In genomic region chr8:123892586-123893155, GRCm38 (mm10) we compare ENCODE assay signal across 9 mouse cellular contexts. TPM values are rescaled to one million over a fixed set of nuclear protein-coding genes. Genes with fewer than 3 reads are reported as not detected.
A peak's percentile ranks its signal among the peaks of the same experiment; 100 is the strongest.
DNase-seq lines count a peak whose midpoint lies in the region; ATAC-seq and TF ChIP-seq lines count a peak whose summit lies in the region.
"Had no signal": no experiment of that assay in that cellular context is flagged by ENCODE, and none has a peak within 500 bp of the region (broad histone marks: within the 10 kb centered on the region; RNA-seq: fewer than 3 reads in every experiment).

No protein-coding gene starts in this region.

- peaks cover 34% of the 10 kb centered on the region for H3K4me1 ChIP-seq in E14TG2a.4 (replicated peaks; ENCODE audit: low read depth, low read length)
- H3K4me1 ChIP-seq in forebrain, embryonic 12.5 days, result peaks cover 17% of the 10 kb centered on the region
- H3K4me1 ChIP-seq in limb, embryonic 14.5 days (ENCODE audit: control insufficient read depth, insufficient read depth, low read length), result 0 out of 2 replicates have a peak, but pooled peaks cover 2% of the 10 kb centered on the region
- peaks cover 5% of the 10 kb centered on the region; the same call in 1 of the 2 replicates for H3K4me1 ChIP-seq in kidney, embryonic 16.5 days (ENCODE audit: insufficient read depth, low read length)
- H3K4me1 ChIP-seq in thymus, adult 2 months (replicated peaks; ENCODE audit: control insufficient read depth, insufficient read depth, low read length), result no peaks in the 10 kb centered on the region; the same call in 1 of the 2 replicates

- TF ChIP-seq POLR2A in limb, embryonic 14.5 days (IDR thresholded peaks at IDR 0.05; ENCODE audit: borderline replicate concordance, extremely low read depth, insufficient read depth, insufficient read length), result no peak
- no peak for TF ChIP-seq POLR2A in thymus, adult 2 months (IDR thresholded peaks at IDR 0.05; ENCODE audit: control insufficient read depth, extremely low read depth, insufficient read depth, low read length, poor library complexity)

- no peak overlapping the region for H3K27ac ChIP-seq in forebrain, embryonic 12.5 days
- no peak overlapping the region for H3K27ac ChIP-seq in limb, embryonic 14.5 days (replicated peaks; ENCODE audit: low read depth, low read length)
- no peak overlapping the region for H3K27ac ChIP-seq in kidney, embryonic 16.5 days (ENCODE audit: low read length)
- H3K27ac ChIP-seq in thymus, adult 2 months (ENCODE audit: control insufficient read depth, insufficient read depth, low read length), result no peak overlapping the region
- H3K27ac ChIP-seq: kidney, postnatal 0 days had no signal

- DNase-seq in ZHBTc4 (ENCODE audit: low read depth, low spot score), result peak; percentile 34
- no peak for DNase-seq in limb, embryonic 14.5 days (ENCODE audit: low spot score)
- DNase-seq in thymus, adult 2 months, result no peak
- no peak for DNase-seq in heart, adult 8-10 months (ENCODE audit: low spot score)

- peak overlapping the region; percentile 74 for H3K4me3 ChIP-seq in E14TG2a.4 (replicated peaks; ENCODE audit: low read length)
- peak overlapping the region; percentile 39 for H3K4me3 ChIP-seq in forebrain, embryonic 12.5 days (replicated peaks)
- H3K4me3 ChIP-seq in limb, embryonic 14.5 days (replicated peaks; ENCODE audit: low read length), result peak overlapping the region; percentile 26
- H3K4me3 ChIP-seq in kidney, embryonic 16.5 days (ENCODE audit: low read length), result no peak overlapping the region
- no peak overlapping the region for H3K4me3 ChIP-seq in thymus, adult 2 months (ENCODE audit: control insufficient read depth, insufficient read depth, low read length)

- WGBS in forebrain, embryonic 12.5 days, result 11% methylated on average over 30 of the region's 30 CpGs
- 8% methylated on average over 30 of the region's 30 CpGs for WGBS in limb, embryonic 14.5 days
- WGBS in kidney, embryonic 16.5 days, result 12% methylated on average over 30 of the region's 30 CpGs
- 24% methylated on average over 30 of the region's 30 CpGs for WGBS in thymus, adult 2 months

- no peak for TF ChIP-seq CTCF in E14TG2a.4 (conservative IDR thresholded peaks at IDR 0.05; ENCODE audit: low read length)
- TF ChIP-seq CTCF in thymus, adult 2 months (IDR thresholded peaks at IDR 0.05; ENCODE audit: borderline replicate concordance, control insufficient read depth, extremely low read depth, insufficient read depth, low read length, poor library complexity), result no peak

- 0 out of 2 replicates have a peak, but pooled peaks have one; percentile 18 for ATAC-seq in forebrain, embryonic 12.5 days (ENCODE audit: low FRiP score)
- ATAC-seq in limb, embryonic 14.5 days (ENCODE audit: low FRiP score, low read depth), result no peak
- no peak for ATAC-seq in monocyte, adult 5-6 weeks (replicated peaks; ENCODE audit: insufficient number of reproducible peaks, low FRiP score, low TSS enrichment, poor library complexity, severe bottlenecking)
- no peak for ATAC-seq in kidney, embryonic 16.5 days (ENCODE audit: low FRiP score, low TSS enrichment)

- H3K9ac ChIP-seq in forebrain, embryonic 12.5 days, result peak overlapping the region; percentile 49
- H3K9ac ChIP-seq in limb, embryonic 14.5 days (ENCODE audit: low read depth, low read length, severe bottlenecking), result no peak overlapping the region
- H3K9ac ChIP-seq in kidney, embryonic 16.5 days (replicated peaks; ENCODE audit: low read length), result no peak overlapping the region

- H3K4me2 ChIP-seq in forebrain, embryonic 12.5 days, result peak overlapping the region; percentile 73
- peak overlapping the region; percentile 41; the same call in 1 of the 2 replicates for H3K4me2 ChIP-seq in limb, embryonic 14.5 days (replicated peaks; ENCODE audit: low read depth, low read length, severe bottlenecking)
- no peak overlapping the region for H3K4me2 ChIP-seq in kidney, embryonic 16.5 days (replicated peaks; ENCODE audit: low read depth, low read length)

- H3K27me3 ChIP-seq in E14TG2a.4 (ENCODE audit: insufficient read depth, low read length), result peaks cover 57% of the 10 kb centered on the region
- H3K27me3 ChIP-seq in forebrain, embryonic 12.5 days, result peaks cover 80% of the 10 kb centered on the region
- H3K27me3 ChIP-seq in limb, embryonic 14.5 days (ENCODE audit: control insufficient read depth, insufficient read depth, low read length), result peaks cover 40% of the 10 kb centered on the region
- peaks cover 66% of the 10 kb centered on the region for H3K27me3 ChIP-seq in kidney, embryonic 16.5 days (ENCODE audit: insufficient read depth, low read length)
- peaks cover 24% of the 10 kb centered on the region for H3K27me3 ChIP-seq in thymus, adult 2 months (ENCODE audit: control insufficient read depth, insufficient read depth, low read length)

- no peaks in the 10 kb centered on the region for H3K36me3 ChIP-seq in E14TG2a.4 (ENCODE audit: insufficient read depth, low read length)
- no peaks in the 10 kb centered on the region for H3K36me3 ChIP-seq in forebrain, embryonic 12.5 days (replicated peaks)
- no peaks in the 10 kb centered on the region for H3K36me3 ChIP-seq in limb, embryonic 14.5 days (ENCODE audit: control insufficient read depth, insufficient read depth, low read length)
- H3K36me3 ChIP-seq in kidney, embryonic 16.5 days (ENCODE audit: insufficient read depth, low read length), result no peaks in the 10 kb centered on the region
- H3K36me3 ChIP-seq in thymus, adult 2 months (ENCODE audit: control insufficient read depth, insufficient read depth, low read length), result no peaks in the 10 kb centered on the region

- H3K9me3 ChIP-seq in E14TG2a.4 (ENCODE audit: low read length), result no peaks in the 10 kb centered on the region
- H3K9me3 ChIP-seq in forebrain, embryonic 12.5 days, result no peaks in the 10 kb centered on the region
- H3K9me3 ChIP-seq in limb, embryonic 14.5 days (ENCODE audit: control insufficient read depth, low read length), result no peaks in the 10 kb centered on the region
- H3K9me3 ChIP-seq in kidney, embryonic 16.5 days (ENCODE audit: low read length), result no peaks in the 10 kb centered on the region

RNA-seq across cellular contexts. Expression of gene Acta1, which starts 1.9 kb away (rescaled TPM):
- polyA plus RNA-seq in forebrain, embryonic 12.5 days (2016; fragmentation: Nextera tagmentation; extraction: Ambion mirVana), result 0.94 and 2.4 TPM in 2 replicates
- 829 and 847 TPM in 2 replicates for polyA plus RNA-seq in limb, embryonic 14.5 days (2012; rRNA removed)
- 625 and 1,005 TPM in 2 replicates for polyA plus RNA-seq in limb, embryonic 14.5 days (2014; fragmentation: Nextera tagmentation; extraction: Ambion mirVana)
- total RNA-seq in monocyte, adult 5-6 weeks (2017), result not detected in 3 replicates
- polyA plus RNA-seq in kidney, embryonic 16.5 days (2015; fragmentation: Nextera tagmentation; extraction: Ambion mirVana), result 58.8 and 166 TPM in 2 replicates
- 0.97 and 13.3 TPM in 2 replicates for polyA plus RNA-seq in thymus, adult 2 months (2012; rRNA removed)
- total RNA-seq in heart, adult 8-10 months (2022), result 100 to 1,000 TPM; 223 to 647 (median 436) TPM

RNA-seq across cellular contexts. Expression of gene Ccsap, which starts 32.7 kb away (rescaled TPM):
- 11.7 and 12.3 TPM in 2 replicates for polyA plus RNA-seq in forebrain, embryonic 12.5 days (2016; fragmentation: Nextera tagmentation; extraction: Ambion mirVana)
- polyA plus RNA-seq in limb, embryonic 14.5 days (2012; rRNA removed), result 4.6 and 4.9 TPM in 2 replicates
- 3.7 and 4.2 TPM in 2 replicates for polyA plus RNA-seq in limb, embryonic 14.5 days (2014; fragmentation: Nextera tagmentation; extraction: Ambion mirVana)
- 3.1 to 8.9 TPM (median 6.7 TPM) in 3 replicates for total RNA-seq in monocyte, adult 5-6 weeks (2017)
- polyA plus RNA-seq in kidney, embryonic 16.5 days (2015; fragmentation: Nextera tagmentation; extraction: Ambion mirVana), result 2.9 and 3.3 TPM in 2 replicates
- 7.3 and 9.6 TPM in 2 replicates for polyA plus RNA-seq in thymus, adult 2 months (2012; rRNA removed)
- 1 to 10 TPM in 1 of 4 experiments, under 1 TPM in 3; 0.44 to 1.4 (median 0.87) TPM for total RNA-seq in heart, adult 8-10 months (2022)

RNA-seq across cellular contexts. Expression of gene Nup133, which starts 56.4 kb away (rescaled TPM):
- polyA plus RNA-seq in forebrain, embryonic 12.5 days (2016; fragmentation: Nextera tagmentation; extraction: Ambion mirVana), result 50.3 and 56.2 TPM in 2 replicates
- 27.0 and 27.1 TPM in 2 replicates for polyA plus RNA-seq in limb, embryonic 14.5 days (2012; rRNA removed)
- polyA plus RNA-seq in limb, embryonic 14.5 days (2014; fragmentation: Nextera tagmentation; extraction: Ambion mirVana), result 32.2 TPM in 2 replicates
- total RNA-seq in monocyte, adult 5-6 weeks (2017), result 9.4 to 12.3 TPM (median 10.7 TPM) in 3 replicates
- polyA plus RNA-seq in kidney, embryonic 16.5 days (2015; fragmentation: Nextera tagmentation; extraction: Ambion mirVana), result 34.5 and 42.4 TPM in 2 replicates
- 15.9 and 19.8 TPM in 2 replicates for polyA plus RNA-seq in thymus, adult 2 months (2012; rRNA removed)
- 10 to 100 TPM in 2 of 4 experiments, 1 to 10 TPM in 2; 8.4 to 11.9 (median 10.2) TPM for total RNA-seq in heart, adult 8-10 months (2022)

Comparison
In these comparisons a context has a peak if more than half of its experiments do, and no peak if none do; other contexts are left out.
1. H3K4me3 ChIP-seq: peak in E14TG2a.4 (single experiment), forebrain, embryonic 12.5 days (single experiment) and limb, embryonic 14.5 days (single experiment); none in kidney, embryonic 16.5 days (single experiment) and thymus, adult 2 months (single experiment).